Mouse (Mus musculus) thymus, postnatal 14 days (tissue): ENCODE measurements at regions not wholly inside any gene's neighbourhood (a gene's known extent, or its start where the extent isn't known, plus 50 kb on each side); places are given as distances from the start of the nearest gene placed in this dataset.
A peak's percentile ranks its signal among the peaks of the same experiment; 100 is the strongest.

Experiments used
- DNase-seq: peaks from one replicate; pipeline ENCODE4 v3.0.0; 2021

- no peak for DNase-seq
These were observed 136.1 kb upstream of the Hmga2 start for GRCm38 (mm10) chr10:120612351-120612750.

GRCm38 (mm10) chr10:120610076-120610475 is 133.8 kb upstream of the Hmga2 start:
- no peak for DNase-seq

GRCm38 (mm10) chr10:120604506-120604905 is 128.2 kb upstream of the Hmga2 start:
- DNase-seq, result no peak

GRCm38 (mm10) chr10:120603167-120603566 is 126.9 kb upstream of the Hmga2 start:
- no peak for DNase-seq

GRCm38 (mm10) chr10:120600735-120601134 is 124.5 kb upstream of the Hmga2 start:
- DNase-seq, result no peak

GRCm38 (mm10) chr10:120599551-120599950 is 123.3 kb upstream of the Hmga2 start:
- no peak for DNase-seq

GRCm38 (mm10) chr10:120597320-120597887 is 121.1 kb upstream of the Hmga2 start:
- no peak for DNase-seq

GRCm38 (mm10) chr10:120595145-120595544 is 118.9 kb upstream of the Hmga2 start:
- no peak for DNase-seq

GRCm38 (mm10) chr10:120593876-120594275 is 117.6 kb upstream of the Hmga2 start:
- no peak for DNase-seq

- DNase-seq, result no peak
These were observed 113.4 kb upstream of the Hmga2 start for GRCm38 (mm10) chr10:120589659-120590058.

GRCm38 (mm10) chr10:120587854-120588633 is 111.8 kb upstream of the Hmga2 start:
- no peak for DNase-seq

GRCm38 (mm10) chr10:120587179-120587578 is 110.9 kb upstream of the Hmga2 start:
- DNase-seq, result peak; percentile 69

GRCm38 (mm10) chr10:120582497-120582896 is 106.2 kb upstream of the Hmga2 start:
- no peak for DNase-seq

GRCm38 (mm10) chr10:120581547-120581946 is 105.3 kb upstream of the Hmga2 start:
- DNase-seq, result no peak

- DNase-seq, result no peak
These were observed 100.6 kb upstream of the Hmga2 start for GRCm38 (mm10) chr10:120576886-120577285.

GRCm38 (mm10) chr10:120576148-120576547 is 99.9 kb upstream of the Hmga2 start:
- DNase-seq, result no peak

GRCm38 (mm10) chr10:120571340-120571739 is 95.1 kb upstream of the Hmga2 start:
- DNase-seq, result no peak

GRCm38 (mm10) chr10:120565992-120566391 is 89.7 kb upstream of the Hmga2 start:
- DNase-seq, result no peak

- DNase-seq, result no peak
These were observed 88.6 kb upstream of the Hmga2 start for GRCm38 (mm10) chr10:120564859-120565258.

- no peak for DNase-seq
These were observed 87.7 kb upstream of the Hmga2 start for GRCm38 (mm10) chr10:120563926-120564325.

- DNase-seq, result no peak
These were observed 85.6 kb upstream of the Hmga2 start for GRCm38 (mm10) chr10:120561821-120562220.

- no peak for DNase-seq
These were observed 81.7 kb upstream of the Hmga2 start for GRCm38 (mm10) chr10:120557850-120558447.

GRCm38 (mm10) chr10:120556116-120556515 is 79.8 kb upstream of the Hmga2 start:
- no peak for DNase-seq

GRCm38 (mm10) chr10:120553097-120553453 is 76.8 kb upstream of the Hmga2 start:
- peak; percentile 36 for DNase-seq
